ENCODE assay signal across 8 mouse cellular contexts in genomic region chr1:52952143-52952542, GRCm38 (mm10).
DNase-seq lines count a peak whose midpoint lies in the region; ATAC-seq and TF ChIP-seq lines count a peak whose summit lies in the region.

No protein-coding gene starts in this region.

- peak; percentile 66 for ATAC-seq in forebrain, embryonic 13.5 days
- ATAC-seq in limb, embryonic 11.5 days (ENCODE audit: insufficient number of reproducible peaks, low FRiP score, low TSS enrichment, low read depth), result no peak
- ATAC-seq in neural tube, embryonic 15.5 days (ENCODE audit: low FRiP score), result peak; percentile 40

- H3K4me1 ChIP-seq in liver, adult 2 months (ENCODE audit: control insufficient read depth, insufficient read depth, low read length), result peaks cover 6% of the 10 kb centered on the region
- H3K4me1 ChIP-seq in brown adipose tissue, adult 24 weeks (ENCODE audit: control insufficient read depth, insufficient read depth, insufficient read length, low read length), result no peaks in the 10 kb centered on the region
- peaks cover 17% of the 10 kb centered on the region for H3K4me1 ChIP-seq in forebrain, embryonic 13.5 days
- no peaks in the 10 kb centered on the region for H3K4me1 ChIP-seq in limb, embryonic 11.5 days (ENCODE audit: control insufficient read depth, insufficient read depth, low read length)
- H3K4me1 ChIP-seq in neural tube, embryonic 15.5 days, result peaks cover 19% of the 10 kb centered on the region

- 3% methylated on average over 5 of the region's 5 CpGs for WGBS in liver, adult 2 months
- WGBS in forebrain, embryonic 13.5 days, result 2% methylated on average over 5 of the region's 5 CpGs
- WGBS in limb, embryonic 11.5 days, result 3% methylated on average over 5 of the region's 5 CpGs
- WGBS in neural tube, embryonic 15.5 days, result under 1% methylated on average over 5 of the region's 5 CpGs

- no peak overlapping the region for H3K9ac ChIP-seq in liver, adult 2 months (ENCODE audit: low read depth, low read length)
- H3K9ac ChIP-seq in forebrain, embryonic 13.5 days, result peak overlapping the region; percentile 62
- H3K9ac ChIP-seq in limb, embryonic 11.5 days (ENCODE audit: low read length), result no peak overlapping the region
- peak overlapping the region; percentile 65 for H3K9ac ChIP-seq in neural tube, embryonic 15.5 days (replicated peaks)

- no peak for DNase-seq in liver, adult 2 months (ENCODE audit: extremely low read depth, low read depth, low spot score)
- no peak for DNase-seq in liver
- no peak for DNase-seq in limb, embryonic 11.5 days (ENCODE audit: low spot score)
- DNase-seq in testis, postnatal 14 days (ENCODE audit: low spot score), result no peak
- DNase-seq in spleen, postnatal 4 days (ENCODE audit: low spot score in 2 of 2), result no peak

- TF ChIP-seq POLR2A in liver, adult 2 months (IDR thresholded peaks at IDR 0.05; ENCODE audit: extremely low read depth, insufficient read depth, low read length), result no peak

- no peak for TF ChIP-seq CTCF in liver, adult 2 months (IDR thresholded peaks at IDR 0.05; ENCODE audit: low read depth, low read length)

- H3K9me3 ChIP-seq in forebrain, embryonic 13.5 days (replicated peaks), result no peaks in the 10 kb centered on the region
- H3K9me3 ChIP-seq in limb, embryonic 11.5 days (ENCODE audit: control insufficient read depth, low read length), result no peaks in the 10 kb centered on the region
- no peaks in the 10 kb centered on the region for H3K9me3 ChIP-seq in neural tube, embryonic 15.5 days (replicated peaks)

- no peaks in the 10 kb centered on the region for H3K79me2 ChIP-seq in liver, adult 2 months (ENCODE audit: control insufficient read depth, insufficient read depth, low read length)

- H3K4me3 ChIP-seq in liver, adult 2 months (ENCODE audit: insufficient read depth, low read depth, low read length), result peak overlapping the region; percentile 19; the same call in 1 of the 2 replicates
- peak overlapping the region; percentile 35 for H3K4me3 ChIP-seq in brown adipose tissue, adult 24 weeks (ENCODE audit: insufficient read depth, low read depth, low read length)
- H3K4me3 ChIP-seq in forebrain, embryonic 13.5 days, result peak overlapping the region; percentile 51
- peak overlapping the region; percentile 54 for H3K4me3 ChIP-seq in limb, embryonic 11.5 days (ENCODE audit: low read depth, low read length)
- H3K4me3 ChIP-seq in neural tube, embryonic 15.5 days (replicated peaks), result peak overlapping the region; percentile 63

- H3K4me2 ChIP-seq in forebrain, embryonic 13.5 days, result peak overlapping the region; percentile 96
- peak overlapping the region; percentile 96 for H3K4me2 ChIP-seq in limb, embryonic 11.5 days (ENCODE audit: low read depth, severe bottlenecking)
- peak overlapping the region; percentile 96 for H3K4me2 ChIP-seq in neural tube, embryonic 15.5 days

- H3K27ac ChIP-seq in liver, adult 2 months (replicated peaks; ENCODE audit: insufficient read depth, low read depth, low read length), result no peak overlapping the region
- no peak overlapping the region for H3K27ac ChIP-seq in brown adipose tissue, adult 24 weeks (replicated peaks; ENCODE audit: low read depth, low read length)
- H3K27ac ChIP-seq in forebrain, embryonic 13.5 days, result no peak overlapping the region
- H3K27ac ChIP-seq in limb, embryonic 11.5 days (replicated peaks; ENCODE audit: low read depth, low read length), result no peak overlapping the region
- H3K27ac ChIP-seq in neural tube, embryonic 15.5 days (replicated peaks), result no peak overlapping the region

- H3K36me3 ChIP-seq in liver, adult 2 months (ENCODE audit: control insufficient read depth, insufficient read depth, low read length), result no peaks in the 10 kb centered on the region
- no peaks in the 10 kb centered on the region for H3K36me3 ChIP-seq in forebrain, embryonic 13.5 days (ENCODE audit: poor library complexity, severe bottlenecking)
- H3K36me3 ChIP-seq in limb, embryonic 11.5 days (ENCODE audit: control insufficient read depth, insufficient read depth, low read length), result no peaks in the 10 kb centered on the region
- H3K36me3 ChIP-seq in neural tube, embryonic 15.5 days, result no peaks in the 10 kb centered on the region

- H3K27me3 ChIP-seq in liver, adult 2 months (ENCODE audit: control insufficient read depth, insufficient read depth, low read length), result peaks cover 7% of the 10 kb centered on the region
- 0 out of 2 replicates have a peak, but pooled peaks cover 5% of the 10 kb centered on the region for H3K27me3 ChIP-seq in forebrain, embryonic 13.5 days
- 0 out of 2 replicates have a peak, but pooled peaks cover 3% of the 10 kb centered on the region for H3K27me3 ChIP-seq in limb, embryonic 11.5 days (ENCODE audit: control insufficient read depth, insufficient read depth, low read length)
- H3K27me3 ChIP-seq in neural tube, embryonic 15.5 days (replicated peaks), result no peaks in the 10 kb centered on the region

Comparison
In these comparisons a context has a peak if more than half of its experiments do, and no peak if none do; other contexts are left out.
1. H3K9ac ChIP-seq: peak in forebrain, embryonic 13.5 days (single experiment) and neural tube, embryonic 15.5 days (single experiment); none in liver, adult 2 months (single experiment) and limb, embryonic 11.5 days (single experiment).
2. Peak in every context shown above with its lines, with median percentiles within 50 percentile points of each other: H3K4me3 ChIP-seq and H3K4me2 ChIP-seq.